Mouse (Mus musculus) hindbrain, embryonic 13.5 days (tissue): Measurements from ENCODE around the gene Tns1. TPM values are rescaled to one million over a fixed set of nuclear protein-coding genes. Genes with fewer than 3 reads are reported as not detected.
"Not testable (repeated sequence)": the region's sequence is repeated elsewhere in the genome, so short reads cannot be mapped to it uniquely, and the experiment has no call there.

Source experiments
- ATAC-seq: fragments of 200-750 bp; cut with Nextera tagmentation; 2 replicates; pipeline ENCODE4 v1.8.0; 2017; ENCODE audit warnings: moderate TSS enrichment; ENCODE audit not compliant: low FRiP score
- H3K27ac ChIP-seq: fragments of 300-500 bp; sonication (generic); 2 replicates; pipeline ENCODE4 v1.5.1; 2015; ENCODE audit warnings: inconsistent platforms, mild to moderate bottlenecking, moderate library complexity
- H3K27me3 ChIP-seq: fragments of 300-500 bp; sonication (generic); 2 replicates; pipeline ENCODE4 v1.6.1; 2015; ENCODE audit warnings: mild to moderate bottlenecking, inconsistent platforms
- H3K36me3 ChIP-seq: fragments of 300-500 bp; sonication (generic); 2 replicates; pipeline ENCODE4 v1.6.1; 2015; ENCODE audit warnings: mild to moderate bottlenecking, inconsistent platforms
- H3K4me1 ChIP-seq: fragments of 300-500 bp; sonication (generic); replicated peaks from 2 replicates; pipeline ENCODE4 v1.6.1; 2015; ENCODE audit warnings: inconsistent platforms
- H3K4me2 ChIP-seq: fragments of 300-500 bp; sonication (generic); 2 replicates; pipeline ENCODE4 v1.6.1; 2015; ENCODE audit warnings: inconsistent platforms, mild to moderate bottlenecking, moderate library complexity
- H3K4me3 ChIP-seq: fragments of 300-500 bp; sonication (generic); 2 replicates; pipeline ENCODE4 v1.5.1; 2015; ENCODE audit warnings: mild to moderate bottlenecking, inconsistent platforms
- H3K9ac ChIP-seq: fragments of 300-500 bp; sonication (generic); 2 replicates; pipeline ENCODE4 v1.6.1; 2015; ENCODE audit warnings: mild to moderate bottlenecking, inconsistent platforms
- H3K9me3 ChIP-seq: fragments of 300-500 bp; sonication (generic); 2 replicates; pipeline ENCODE4 v1.6.1; 2016; ENCODE audit warnings: inconsistent platforms
- WGBS: fragments of 180-500 bp; shearing (Covaris S2); methylation state at CpG from one replicate; pipeline ENCODE4 v1.1.7; 2015; 5-methylcytosine and 5-hydroxymethylcytosine counted together
- polyA plus RNA-seq: library from polyadenylated mRNA; unstranded; fragments of >200 nt; fragmentation: Nextera tagmentation; extraction: Ambion mirVana; gene quantifications from 2 replicates; pipeline ENCODE4 v1.2.1, GENCODE M21; 2015

Gene Tns1
- 10.3 and 13.0 TPM in 2 replicates for polyA plus RNA-seq

- peaks cover 46% of the 10 kb centered on the region for H3K27me3 ChIP-seq
- under 1% methylated on average over 79 of the region's 84 CpGs for WGBS
- peak; percentile 62 for ATAC-seq
- H3K36me3 ChIP-seq = no peaks in the 10 kb centered on the region
- peak within 1 kb of the TSS; percentile 49 for H3K4me3 ChIP-seq
- H3K4me2 ChIP-seq = peak within 1 kb of the TSS; percentile 78
- H3K4me1 ChIP-seq = peaks cover 33% of the 10 kb centered on the region
- H3K9ac ChIP-seq = peak within 1 kb of the TSS; percentile 73
- no peak within 1 kb of the TSS for H3K27ac ChIP-seq
- H3K9me3 ChIP-seq = no peaks in the 10 kb centered on the region
Observed at GRCm38 (mm10) chr1:74124021-74124981, at the start of gene Tns1. Tns1 (minus strand) TSS chr1:74124449.

GRCm38 (mm10) chr1:74172722-74173121 is 48.5 kb upstream of the Tns1 start:
- WGBS = 90% methylated on average over 3 of the region's 3 CpGs
- no peaks in the 10 kb centered on the region for H3K27me3 ChIP-seq
- ATAC-seq = no peak
- no peak overlapping the region for H3K4me3 ChIP-seq
- no peak overlapping the region for H3K27ac ChIP-seq
- H3K9ac ChIP-seq = no peak overlapping the region
- H3K4me2 ChIP-seq = no peak overlapping the region
- no peaks in the 10 kb centered on the region for H3K4me1 ChIP-seq
- H3K36me3 ChIP-seq = no peaks in the 10 kb centered on the region
- no peaks in the 10 kb centered on the region for H3K9me3 ChIP-seq

GRCm38 (mm10) chr1:74169721-74170120 is 45.5 kb upstream of the Tns1 start:
- no peak for ATAC-seq
- H3K9me3 ChIP-seq = no peaks in the 10 kb centered on the region

GRCm38 (mm10) chr1:74167136-74167535 is 42.9 kb upstream of the Tns1 start:
- H3K4me2 ChIP-seq = no peak overlapping the region
- H3K9ac ChIP-seq = no peak overlapping the region
- no peaks in the 10 kb centered on the region for H3K4me1 ChIP-seq
- WGBS = 81% methylated on average over 5 of the region's 5 CpGs
- H3K36me3 ChIP-seq = no peaks in the 10 kb centered on the region
- no peak for ATAC-seq
- no peaks in the 10 kb centered on the region for H3K27me3 ChIP-seq
- H3K4me3 ChIP-seq = no peak overlapping the region
- H3K9me3 ChIP-seq = no peaks in the 10 kb centered on the region
- H3K27ac ChIP-seq = no peak overlapping the region

More at GRCm38 (mm10) chr1:74169721-74170120, 45.5 kb upstream of the Tns1 start:
- no peaks in the 10 kb centered on the region for H3K27me3 ChIP-seq
- H3K9ac ChIP-seq = no peak overlapping the region
- H3K27ac ChIP-seq = no peak overlapping the region
- no peaks in the 10 kb centered on the region for H3K4me1 ChIP-seq
- WGBS = 88% methylated on average over 3 of the region's 3 CpGs
- no peak overlapping the region for H3K4me2 ChIP-seq
- no peak overlapping the region for H3K4me3 ChIP-seq
- H3K36me3 ChIP-seq = no peaks in the 10 kb centered on the region

- no peak overlapping the region for H3K9ac ChIP-seq
- H3K36me3 ChIP-seq = no peaks in the 10 kb centered on the region
- 83% methylated on average over 2 of the region's 2 CpGs for WGBS
- H3K4me2 ChIP-seq = no peak overlapping the region
- H3K27ac ChIP-seq = no peak overlapping the region
- H3K4me3 ChIP-seq = no peak overlapping the region
- no peaks in the 10 kb centered on the region for H3K27me3 ChIP-seq
- H3K9me3 ChIP-seq = no peaks in the 10 kb centered on the region
- ATAC-seq = no peak
- H3K4me1 ChIP-seq = no peaks in the 10 kb centered on the region
Observed at GRCm38 (mm10) chr1:74160036-74160435, 35.8 kb upstream of the Tns1 start.

GRCm38 (mm10) chr1:74159613-74160012 is 35.4 kb upstream of the Tns1 start:
- H3K36me3 ChIP-seq, ATAC-seq, H3K27ac ChIP-seq, H3K4me2 ChIP-seq, H3K9me3 ChIP-seq, H3K9ac ChIP-seq, H3K4me3 ChIP-seq, H3K4me1 ChIP-seq, H3K27me3 ChIP-seq: not testable (repeated sequence)
- 86% methylated on average over 5 of the region's 5 CpGs for WGBS

- ATAC-seq = no peak
- Histone ChIP-seq H3K9ac (no peak overlapping the region), H3K36me3 (no peaks in the 10 kb centered on the region), H3K4me3 (no peak overlapping the region), H3K4me1 (no peaks in the 10 kb centered on the region), H3K27ac (no peak overlapping the region), H3K4me2 (no peak overlapping the region), H3K9me3 (no peaks in the 10 kb centered on the region), H3K27me3 (no peaks in the 10 kb centered on the region)
- WGBS = 78% methylated on average over 14 of the region's 14 CpGs
Observed at GRCm38 (mm10) chr1:74156381-74156910, 32.2 kb upstream of the Tns1 start.

GRCm38 (mm10) chr1:74155435-74156012 is 31.3 kb upstream of the Tns1 start:
- no peak for ATAC-seq
- Histone ChIP-seq H3K36me3 (no peaks in the 10 kb centered on the region), H3K4me2 (no peak overlapping the region), H3K9ac (no peak overlapping the region), H3K27me3 (no peaks in the 10 kb centered on the region), H3K4me3 (no peak overlapping the region), H3K27ac (no peak overlapping the region), H3K9me3 (no peaks in the 10 kb centered on the region), H3K4me1 (no peaks in the 10 kb centered on the region)
- 92% methylated on average over 6 of the region's 6 CpGs for WGBS

GRCm38 (mm10) chr1:74153461-74154184 is 29.4 kb upstream of the Tns1 start, which contains the start of gene Cxcr2:
Cxcr2 (plus strand) TSS chr1:74153989.
- Histone ChIP-seq H3K36me3 (no peaks in the 10 kb centered on the region), H3K4me1 (no peaks in the 10 kb centered on the region), H3K27me3 (no peaks in the 10 kb centered on the region), H3K27ac (no peak within 1 kb of the TSS), H3K9ac (no peak within 1 kb of the TSS), H3K4me3 (no peak within 1 kb of the TSS), H3K4me2 (no peak within 1 kb of the TSS), H3K9me3 (no peaks in the 10 kb centered on the region)
- no peak for ATAC-seq
- WGBS = 84% methylated on average over 8 of the region's 8 CpGs

- H3K4me2 ChIP-seq = no peak overlapping the region
- no peak overlapping the region for H3K4me3 ChIP-seq
- no peaks in the 10 kb centered on the region for H3K4me1 ChIP-seq
- no peaks in the 10 kb centered on the region for H3K36me3 ChIP-seq
- H3K9me3 ChIP-seq = no peaks in the 10 kb centered on the region
- H3K27ac ChIP-seq = no peak overlapping the region
- no peaks in the 10 kb centered on the region for H3K27me3 ChIP-seq
- H3K9ac ChIP-seq = no peak overlapping the region
- 89% methylated on average over 3 of the region's 3 CpGs for WGBS
- ATAC-seq = no peak
Observed at GRCm38 (mm10) chr1:74151091-74151490, 26.8 kb upstream of the Tns1 start.

- no peak overlapping the region for H3K4me3 ChIP-seq
- H3K36me3 ChIP-seq = no peaks in the 10 kb centered on the region
- no peak overlapping the region for H3K9ac ChIP-seq
- H3K27me3 ChIP-seq = no peaks in the 10 kb centered on the region
- H3K27ac ChIP-seq = no peak overlapping the region
- 68% methylated on average over 3 of the region's 3 CpGs for WGBS
- no peak for ATAC-seq
- no peaks in the 10 kb centered on the region for H3K4me1 ChIP-seq
- no peak overlapping the region for H3K4me2 ChIP-seq
- no peaks in the 10 kb centered on the region for H3K9me3 ChIP-seq
Observed at GRCm38 (mm10) chr1:74150101-74150500, 25.9 kb upstream of the Tns1 start.
